Mouse (Mus musculus) ES-E14 (cell line): ENCODE data around the gene Baiap2l2. TPM values are rescaled to one million over a fixed set of nuclear protein-coding genes. Genes with fewer than 3 reads are reported as not detected.

ENCODE experiments used
- DNase-seq: peaks from one replicate; pipeline ENCODE4 v3.0.0-alpha.2; 2013; ENCODE audit warnings: low read depth, low spot score
- H3K27ac ChIP-seq: 2 replicates; pipeline ENCODE4 v1.5.1; 2012; ENCODE audit warnings: low read depth, mild to moderate bottlenecking, low read length, moderate library complexity, mixed read lengths; ENCODE audit not compliant: poor library complexity, insufficient read depth, severe bottlenecking
- H3K36me3 ChIP-seq: 2 replicates; pipeline ENCODE4 v1.6.1; 2012; ENCODE audit warnings: mild to moderate bottlenecking, low read length, moderate library complexity, mixed read lengths; ENCODE audit not compliant: control insufficient read depth, poor library complexity, insufficient read depth, severe bottlenecking
- H3K4me1 ChIP-seq, 2 experiments: fragments of 150-350 bp in 1 of 2; sonication (generic) in 1 of 2; 2 replicates each; pipeline ENCODE4 v1.6.1; 2012; ENCODE audit warnings: low read length in 2 of 2, mild to moderate bottlenecking in 1 of 2, mixed read lengths in 1 of 2; ENCODE audit not compliant: control insufficient read depth in 2 of 2, insufficient read depth in 2 of 2, poor library complexity in 1 of 2
- H3K4me3 ChIP-seq, 2 experiments: fragments of 150-350 bp in 1 of 2; sonication (generic) in 1 of 2; 2 replicates each; pipeline ENCODE4 v1.5.1; 2012; ENCODE audit warnings: low read length in 2 of 2, low read depth in 1 of 2, mild to moderate bottlenecking in 1 of 2, mixed read lengths in 1 of 2; ENCODE audit not compliant: insufficient read depth in 1 of 2, poor library complexity in 1 of 2, severe bottlenecking in 1 of 2
- H3K9ac ChIP-seq: 2 replicates; pipeline ENCODE4 v1.6.1; 2012; ENCODE audit warnings: low read depth, mild to moderate bottlenecking, low read length, mixed read lengths; ENCODE audit not compliant: poor library complexity, insufficient read depth, severe bottlenecking
- H3K9me3 ChIP-seq: fragments of 150-350 bp; sonication (generic); 2 replicates; pipeline ENCODE4 v1.6.1; 2012; ENCODE audit warnings: low read depth, mild to moderate bottlenecking, low read length; ENCODE audit not compliant: control insufficient read depth, insufficient read depth
- CHD2 ChIP-seq: IDR thresholded peaks from 2 replicates; pipeline ENCODE4 v1.6.1; 2014; ENCODE audit warnings: mild to moderate bottlenecking, low read depth, low read length, inconsistent platforms
- HCFC1 ChIP-seq: IDR thresholded peaks from 2 replicates; pipeline ENCODE4 v1.6.1; 2012; ENCODE audit warnings: low read length, inconsistent platforms, borderline replicate concordance; ENCODE audit not compliant: insufficient read depth
- MAFK ChIP-seq: IDR thresholded peaks from 2 replicates; pipeline ENCODE4 v1.6.1; 2014; ENCODE audit warnings: mild to moderate bottlenecking, low read depth, low read length, inconsistent platforms; ENCODE audit not compliant: insufficient read depth
- ZC3H11A ChIP-seq: IDR thresholded peaks from 2 replicates; pipeline ENCODE4 v1.6.1; 2012; ENCODE audit warnings: low read depth, mild to moderate bottlenecking, inconsistent platforms, low read length, borderline replicate concordance
- ZNF384 ChIP-seq: IDR thresholded peaks from 2 replicates; pipeline ENCODE4 v1.6.1; 2012; ENCODE audit warnings: low read depth, low read length, inconsistent platforms
- in situ Hi-C, 2 experiments: fragments of 600-800 bp; cut with MboI; formaldehyde crosslinking; loops; one replicate each; pipeline ENCODE4 v1.15.1; 2025; ENCODE audit warnings: low sequenced_read_pairs in 2 of 2, inconsistent platforms in 1 of 2; ENCODE audit not compliant: unreplicated experiment in 2 of 2
- total RNA-seq: library from RNA; depleted of rRNA; stranded (reverse); fragments of 300-350 nt; gene quantifications from 2 replicates; pipeline ENCODE4 v1.2.3, GENCODE M21; 2012

Baiap2l2 gene
- total RNA-seq, 1 experiment, result 0.13 TPM

- TF ChIP-seq ZC3H11A (no peak), ZNF384 (no peak), CHD2 (no peak), HCFC1 (no peak), MAFK (no peak)
- DNase-seq, result no peak
Measured at GRCm38 (mm10) chr15:79251781-79252491, 33.4 kb downstream of the Baiap2l2 start.

GRCm38 (mm10) chr15:79251168-79251567 lies 34.2 kb downstream of the Baiap2l2 start:
- in situ Hi-C loops, result no loop called here
- H3K36me3 ChIP-seq, result peaks cover 17% of the 10 kb centered on the region
- peaks cover 0 to 8% of the 10 kb centered on the region in 2 experiments; a peak in 1 of 4 replicates for H3K4me1 ChIP-seq
- no peak overlapping the region for H3K9ac ChIP-seq
- TF ChIP-seq MAFK (no peak), CHD2 (no peak), ZNF384 (no peak), HCFC1 (no peak), ZC3H11A (no peak)
- H3K27ac ChIP-seq, result no peak overlapping the region
- DNase-seq, result no peak
- no peaks in the 10 kb centered on the region for H3K9me3 ChIP-seq
- no peak overlapping the region for H3K4me3 ChIP-seq

More at GRCm38 (mm10) chr15:79251781-79252491, 33.4 kb downstream of the Baiap2l2 start:
- H3K27ac ChIP-seq, result no peak overlapping the region
- peaks cover 0 to 8% of the 10 kb centered on the region in 2 experiments; a peak in 1 of 4 replicates for H3K4me1 ChIP-seq
- H3K36me3 ChIP-seq, result peaks cover 13% of the 10 kb centered on the region; the same call in 1 of the 2 replicates
- peak overlapping the region; percentile 54; the same call in 1 of the 2 replicates for H3K9ac ChIP-seq
- peak overlapping the region; percentile 55 to 69 for H3K4me3 ChIP-seq
- in situ Hi-C loops, result no loop called here
- H3K9me3 ChIP-seq, result no peaks in the 10 kb centered on the region

- Histone ChIP-seq H3K9me3 (no peaks in the 10 kb centered on the region), H3K9ac (no peak overlapping the region), H3K4me3 (no peak overlapping the region), H3K27ac (no peak overlapping the region), H3K36me3 (peaks cover 26% of the 10 kb centered on the region), H3K4me1 (peaks cover 0 to 8% of the 10 kb centered on the region in 2 experiments; a peak in 1 of 4 replicates)
- TF ChIP-seq ZC3H11A, result no peak
- no peak for TF ChIP-seq HCFC1
- no peak for TF ChIP-seq ZNF384
- no peak for TF ChIP-seq MAFK
- TF ChIP-seq CHD2, result no peak
- DNase-seq, result no peak
- in situ Hi-C loops, result no loop called here
Measured at GRCm38 (mm10) chr15:79250236-79250635, 35.1 kb downstream of the Baiap2l2 start.

- no peak for DNase-seq
- Histone ChIP-seq H3K4me1 (peaks cover 2 to 3% of the 10 kb centered on the region in 2 experiments; a peak in 3 of 4 replicates), H3K36me3 (peaks cover 54% of the 10 kb centered on the region), H3K27ac (no peak overlapping the region), H3K9me3 (no peaks in the 10 kb centered on the region), H3K4me3 (no peak overlapping the region), H3K9ac (no peak overlapping the region)
- TF ChIP-seq CHD2 (no peak), ZC3H11A (no peak), HCFC1 (no peak), ZNF384 (no peak), MAFK (no peak)
- in situ Hi-C loops, result no loop called here
Measured at GRCm38 (mm10) chr15:79245321-79245720, 40.0 kb downstream of the Baiap2l2 start.
